Mouse (Mus musculus) lung, postnatal 0 days (tissue): ENCODE measurements around the gene Sorcs2.

Experiments used
- CTCF ChIP-seq: IDR thresholded peaks from 2 replicates; pipeline ENCODE4 v1.5.1; 2016; ENCODE audit warnings: antibody characterized with exemption, mild to moderate bottlenecking
- EP300 ChIP-seq: IDR thresholded peaks from 2 replicates; pipeline ENCODE4 v1.6.1; 2016; ENCODE audit warnings: antibody characterized with exemption, mild to moderate bottlenecking, control low read depth

DNA sequence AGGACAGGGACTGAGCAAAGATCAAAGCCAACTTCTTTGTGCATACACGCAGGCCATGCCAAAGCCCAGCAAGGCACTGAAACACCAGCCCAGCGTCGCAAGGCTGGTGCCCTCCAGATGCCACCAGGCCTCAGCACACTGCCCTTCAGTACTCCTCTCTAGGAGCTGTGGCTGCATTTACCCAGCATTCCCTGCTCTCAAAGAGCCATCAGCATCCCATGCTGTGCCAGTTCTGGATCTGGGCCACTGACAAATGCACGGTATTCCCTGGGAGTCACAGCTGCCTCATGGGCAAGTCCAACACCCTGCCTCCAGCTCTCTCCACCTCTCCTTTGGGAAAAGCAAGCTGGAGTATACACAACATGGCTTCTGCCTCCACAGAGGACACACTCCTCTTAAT lies 177.8 kb downstream of the Sorcs2 start:
- TF ChIP-seq CTCF, result no peak
- no peak for TF ChIP-seq EP300
